Mouse (Mus musculus): ENCODE measurements at regions not wholly inside any gene's neighbourhood (a gene's known extent, or its start where the extent isn't known, plus 50 kb on each side); places are given as distances from the start of the nearest gene placed in this dataset.

DNA sequence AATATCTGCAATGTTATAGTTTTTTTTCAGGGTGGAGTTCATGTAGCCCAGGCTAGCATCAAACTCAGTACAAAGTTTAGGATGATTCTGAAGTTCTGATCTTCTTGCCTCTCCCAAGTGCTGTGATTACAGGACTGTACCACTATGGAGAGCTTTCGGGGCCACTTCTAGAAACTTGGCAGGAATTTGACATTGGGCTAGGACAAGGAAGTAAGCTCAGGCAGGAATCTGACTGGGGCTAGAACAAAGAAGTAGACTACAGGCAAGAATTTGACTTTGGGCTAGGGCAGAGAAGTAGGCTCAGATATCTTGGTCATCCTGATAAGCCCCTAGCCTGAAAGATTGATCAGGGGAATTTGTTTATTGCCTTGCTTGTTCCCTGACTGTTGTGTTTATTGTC lies 109.9 kb upstream of the Fam3c start:
- TF ChIP-seq POLR2A (IDR thresholded peaks at IDR 0.05; ENCODE audit: insufficient read depth, low read depth, low read length) (no peak), CTCF (IDR thresholded peaks at IDR 0.05) (no peak), EP300 (IDR thresholded peaks at IDR 0.05; ENCODE audit: insufficient read depth, low read depth, low read length) (no peak)

Data from heart, adult 2 months (tissue).